Mouse (Mus musculus): ENCODE data around the gene Zeb2. TPM values are rescaled to one million over a fixed set of nuclear protein-coding genes. Genes with fewer than 3 reads are reported as not detected.
A peak's percentile ranks its signal among the peaks of the same experiment; 100 is the strongest.

The Zeb2 gene
- polyA plus RNA-seq, 1 experiment: 0.54 TPM

GRCm38 (mm10) chr2:45055034-45055615 is 62.1 kb downstream of the Zeb2 start:
- Histone ChIP-seq H3K4me3 (replicated peaks) (peak overlapping the region; percentile 53), H3K4me1 (ENCODE audit: control insufficient read depth) (peaks cover 85% of the 10 kb centered on the region), H3K36me3 (ENCODE audit: control insufficient read depth) (peaks cover 22% of the 10 kb centered on the region), H3K27me3 (ENCODE audit: control insufficient read depth) (no peaks in the 10 kb centered on the region), H3K9me3 (ENCODE audit: control insufficient read depth, low read length) (no peaks in the 10 kb centered on the region)
- TF ChIP-seq TAL1 (IDR thresholded peaks at IDR 0.05; ENCODE audit: low read length) (no peak), GATA1 (IDR thresholded peaks at IDR 0.05; ENCODE audit: low read length) (no peak)

DNA sequence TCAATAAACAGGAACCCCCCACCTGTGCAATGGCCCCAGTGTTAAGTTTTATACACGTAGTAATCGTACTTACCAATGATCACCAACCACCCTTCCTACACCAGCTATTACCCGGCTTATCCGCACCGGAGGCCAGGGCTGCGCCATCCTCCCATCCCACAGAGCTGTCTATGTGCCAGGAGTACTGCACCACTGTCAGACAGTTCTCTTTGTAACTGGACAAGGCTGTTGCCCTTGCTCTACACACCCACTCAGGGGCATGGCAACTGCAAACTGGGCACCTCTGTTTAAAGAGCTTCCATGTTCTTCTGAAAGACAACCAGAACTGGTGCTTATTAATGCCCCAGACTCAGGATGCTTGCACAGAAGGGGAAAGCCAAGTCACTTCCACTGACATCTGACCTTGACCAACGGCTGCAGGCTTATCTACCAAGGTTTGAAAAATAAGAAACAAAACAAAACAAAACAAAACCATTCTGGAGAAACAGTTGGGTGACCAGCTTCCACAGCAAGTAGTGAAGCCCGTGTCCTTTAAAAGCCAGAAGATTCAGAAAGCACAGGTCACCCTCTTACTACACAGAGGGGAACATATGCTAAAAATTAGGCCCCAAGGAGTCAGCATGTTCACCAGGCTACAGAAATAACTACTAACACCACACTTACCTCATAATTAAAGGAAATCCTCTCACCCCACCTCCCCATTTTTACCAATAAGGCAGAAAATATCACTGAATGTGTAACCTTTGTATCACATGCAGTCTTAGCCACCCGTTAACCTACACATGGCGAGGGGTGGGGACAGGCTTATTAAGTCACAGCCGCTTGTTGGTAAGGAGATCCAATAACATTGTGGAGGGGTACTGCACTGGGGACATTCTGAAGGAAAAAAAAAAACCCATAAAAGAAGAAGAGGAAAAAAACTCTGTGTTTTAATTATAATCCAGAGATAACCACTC is 62.8 kb downstream of the Zeb2 start:
- Histone ChIP-seq H3K36me3 (ENCODE audit: control insufficient read depth) (peaks cover 23% of the 10 kb centered on the region), H3K27me3 (ENCODE audit: control insufficient read depth) (no peaks in the 10 kb centered on the region), H3K9me3 (ENCODE audit: control insufficient read depth, low read length) (no peaks in the 10 kb centered on the region), H3K4me3 (replicated peaks) (peak overlapping the region; percentile 9), H3K4me1 (ENCODE audit: control insufficient read depth) (peaks cover 84% of the 10 kb centered on the region)
- TF ChIP-seq GATA1 (IDR thresholded peaks at IDR 0.05; ENCODE audit: low read length): no peak
- TF ChIP-seq TAL1 (IDR thresholded peaks at IDR 0.05; ENCODE audit: low read length): no peak

DNA sequence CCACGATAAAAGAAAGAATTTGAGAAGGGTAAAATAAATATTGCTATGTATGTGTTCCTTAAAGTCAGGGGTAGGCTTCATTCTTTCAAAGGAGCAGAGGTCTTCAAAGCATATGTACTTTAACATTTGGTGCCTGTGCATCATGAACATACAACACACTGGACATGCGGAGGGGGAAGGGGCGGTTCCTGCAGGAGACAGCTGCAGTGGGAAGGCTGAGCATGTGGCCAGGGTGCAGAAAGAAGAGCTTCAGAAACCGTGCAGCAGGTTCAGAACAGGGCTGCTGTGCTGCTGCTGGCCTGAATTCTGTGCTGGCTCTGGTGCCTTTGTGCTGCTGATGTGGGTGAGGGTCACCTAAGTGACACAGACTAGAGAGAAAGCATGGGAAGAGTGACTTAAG is 64.6 kb downstream of the Zeb2 start:
- peaks cover 78% of the 10 kb centered on the region for H3K4me1 ChIP-seq (ENCODE audit: control insufficient read depth)
- no peak for TF ChIP-seq GATA1 (IDR thresholded peaks at IDR 0.05; ENCODE audit: low read length)
- TF ChIP-seq TAL1 (IDR thresholded peaks at IDR 0.05; ENCODE audit: low read length): no peak

GRCm38 (mm10) chr2:45051321-45051720 is 65.9 kb downstream of the Zeb2 start:
- Histone ChIP-seq H3K36me3 (ENCODE audit: control insufficient read depth) (peaks cover 24% of the 10 kb centered on the region), H3K4me1 (ENCODE audit: control insufficient read depth) (peaks cover 77% of the 10 kb centered on the region), H3K9me3 (ENCODE audit: control insufficient read depth, low read length) (no peaks in the 10 kb centered on the region), H3K4me3 (replicated peaks) (no peak overlapping the region), H3K27me3 (ENCODE audit: control insufficient read depth) (no peaks in the 10 kb centered on the region)
- TF ChIP-seq GATA1 (IDR thresholded peaks at IDR 0.05; ENCODE audit: low read length) (no peak), TAL1 (IDR thresholded peaks at IDR 0.05; ENCODE audit: low read length) (no peak)

More for the DNA sequence above, 64.6 kb downstream of the Zeb2 start:
- Histone ChIP-seq H3K4me3 (replicated peaks) (no peak overlapping the region), H3K27me3 (ENCODE audit: control insufficient read depth) (no peaks in the 10 kb centered on the region), H3K36me3 (ENCODE audit: control insufficient read depth) (peaks cover 23% of the 10 kb centered on the region), H3K9me3 (ENCODE audit: control insufficient read depth, low read length) (no peaks in the 10 kb centered on the region)

GRCm38 (mm10) chr2:45049923-45050322 is 67.3 kb downstream of the Zeb2 start:
- Histone ChIP-seq H3K4me1 (ENCODE audit: control insufficient read depth) (peaks cover 74% of the 10 kb centered on the region), H3K36me3 (ENCODE audit: control insufficient read depth) (peaks cover 26% of the 10 kb centered on the region), H3K4me3 (replicated peaks) (no peak overlapping the region), H3K9me3 (ENCODE audit: control insufficient read depth, low read length) (no peaks in the 10 kb centered on the region), H3K27me3 (ENCODE audit: control insufficient read depth) (no peaks in the 10 kb centered on the region)
- no peak for TF ChIP-seq GATA1 (IDR thresholded peaks at IDR 0.05; ENCODE audit: low read length)
- TF ChIP-seq TAL1 (IDR thresholded peaks at IDR 0.05; ENCODE audit: low read length): no peak

GRCm38 (mm10) chr2:45049279-45049678 is 67.9 kb downstream of the Zeb2 start:
- Histone ChIP-seq H3K36me3 (ENCODE audit: control insufficient read depth) (peaks cover 26% of the 10 kb centered on the region), H3K9me3 (ENCODE audit: control insufficient read depth, low read length) (no peaks in the 10 kb centered on the region), H3K27me3 (ENCODE audit: control insufficient read depth) (no peaks in the 10 kb centered on the region), H3K4me1 (ENCODE audit: control insufficient read depth) (peaks cover 74% of the 10 kb centered on the region), H3K4me3 (replicated peaks) (no peak overlapping the region)
- no peak for TF ChIP-seq GATA1 (IDR thresholded peaks at IDR 0.05; ENCODE audit: low read length)
- TF ChIP-seq TAL1 (IDR thresholded peaks at IDR 0.05; ENCODE audit: low read length): no peak

DNA sequence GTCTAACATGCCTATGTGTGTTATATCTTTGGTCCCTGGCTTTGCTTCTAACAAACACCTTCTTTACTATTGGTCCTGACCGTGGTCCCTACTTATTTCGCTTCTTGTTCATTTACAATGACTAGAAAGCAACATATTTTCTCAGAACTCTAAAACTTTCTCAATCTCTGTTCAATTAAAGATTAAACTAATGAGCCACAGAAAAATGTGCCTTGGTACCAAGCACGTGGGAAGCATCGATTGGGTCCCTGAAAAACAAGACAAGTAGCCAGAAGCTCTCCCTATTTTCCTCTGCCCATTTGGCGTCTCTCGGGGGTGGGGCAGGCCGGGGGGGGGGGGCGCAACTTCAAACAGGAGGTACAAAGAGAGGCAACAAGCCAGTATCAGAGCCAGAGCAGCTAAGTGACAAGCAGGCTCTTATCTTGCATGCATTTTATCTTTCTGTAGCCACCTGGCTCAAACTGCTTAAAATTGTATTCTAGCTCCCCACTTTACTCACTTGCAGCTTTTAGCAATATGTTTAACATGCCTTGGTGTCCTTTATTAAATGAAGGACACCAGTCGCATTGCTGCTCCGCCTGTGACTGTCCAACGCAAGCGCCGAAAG is 76.4 kb downstream of the Zeb2 start:
- Histone ChIP-seq H3K4me3 (replicated peaks) (peak overlapping the region; percentile 29), H3K9me3 (ENCODE audit: control insufficient read depth, low read length) (no peaks in the 10 kb centered on the region), H3K36me3 (ENCODE audit: control insufficient read depth) (peaks cover 4% of the 10 kb centered on the region), H3K4me1 (ENCODE audit: control insufficient read depth) (peaks cover 92% of the 10 kb centered on the region), H3K27me3 (ENCODE audit: control insufficient read depth) (no peaks in the 10 kb centered on the region)
- TF ChIP-seq GATA1 (IDR thresholded peaks at IDR 0.05; ENCODE audit: low read length): peak; percentile 97
- peak; percentile 81 for TF ChIP-seq TAL1 (IDR thresholded peaks at IDR 0.05; ENCODE audit: low read length)

GRCm38 (mm10) chr2:45039503-45039902 is 77.7 kb downstream of the Zeb2 start:
- peaks cover 3% of the 10 kb centered on the region for H3K36me3 ChIP-seq (ENCODE audit: control insufficient read depth)
- no peak for TF ChIP-seq TAL1 (IDR thresholded peaks at IDR 0.05; ENCODE audit: low read length)
- TF ChIP-seq GATA1 (IDR thresholded peaks at IDR 0.05; ENCODE audit: low read length): no peak
- H3K9me3 ChIP-seq (ENCODE audit: control insufficient read depth, low read length): no peaks in the 10 kb centered on the region
- no peak overlapping the region for H3K4me3 ChIP-seq (replicated peaks)
- peaks cover 93% of the 10 kb centered on the region for H3K4me1 ChIP-seq (ENCODE audit: control insufficient read depth)
- H3K27me3 ChIP-seq (ENCODE audit: control insufficient read depth): no peaks in the 10 kb centered on the region
